Mouse (Mus musculus): ENCODE results near the gene Acp6.
A peak's percentile ranks its signal among the peaks of the same experiment; 100 is the strongest.

- TF ChIP-seq MYB (IDR thresholded peaks at IDR 0.05; ENCODE audit: low read depth, low read length): no peak
- TF ChIP-seq NRF1 (IDR thresholded peaks at IDR 0.05; ENCODE audit: insufficient read depth, low read depth, low read length, poor library complexity, severe bottlenecking): no peak
- peak; percentile 98 to 99 (median 98) for TF ChIP-seq CTCF (IDR thresholded peaks at IDR 0.05 in 2 of 3, conservative IDR thresholded peaks at IDR 0.05 in 1 of 3; ENCODE audit: control insufficient read depth in 1 of 3, insufficient read depth in 1 of 3, low read depth in 2 of 3, low read length in 3 of 3, poor library complexity in 1 of 3, severe bottlenecking in 1 of 3)
- TF ChIP-seq ELF1 (IDR thresholded peaks at IDR 0.05; ENCODE audit: low read depth, low read length): no peak
Observed at GRCm38 (mm10) chr3:97185098-97185860, 26.7 kb downstream of the Acp6 start.

All from MEL (cell line).